Mouse (Mus musculus) neural tube, embryonic 11.5 days (tissue): Measurements from ENCODE around the gene 4933405L10Rik. TPM values are rescaled to one million over a fixed set of nuclear protein-coding genes. Genes with fewer than 3 reads are reported as not detected.
A peak's percentile ranks its signal among the peaks of the same experiment; 100 is the strongest.

Experiments used
- ATAC-seq: fragments of 200-750 bp; cut with Nextera tagmentation; 2 replicates; pipeline ENCODE4 v1.8.0; 2017; ENCODE audit warnings: moderate number of reproducible peaks, mild to moderate bottlenecking, moderate TSS enrichment, moderate library complexity; ENCODE audit not compliant: insufficient read depth, low FRiP score, low TSS enrichment
- DNase-seq: peaks from one replicate; pipeline ENCODE4 v3.0.0-alpha.2; 2015; ENCODE audit warnings: low spot score
- H3K27ac ChIP-seq: fragments of 300-500 bp; sonication (generic); 2 replicates; pipeline ENCODE4 v1.5.1; 2014; ENCODE audit warnings: low read depth, mild to moderate bottlenecking, low read length
- H3K27me3 ChIP-seq: fragments of 300-500 bp; sonication (generic); 2 replicates; pipeline ENCODE4 v1.6.1; 2014; ENCODE audit warnings: mild to moderate bottlenecking, low read length, mixed read lengths; ENCODE audit not compliant: control insufficient read depth, insufficient read depth
- H3K36me3 ChIP-seq: fragments of 300-500 bp; sonication (generic); 2 replicates; pipeline ENCODE4 v1.6.1; 2014; ENCODE audit warnings: mild to moderate bottlenecking, low read length, moderate library complexity, mixed read lengths; ENCODE audit not compliant: control insufficient read depth, insufficient read depth
- H3K4me1 ChIP-seq: fragments of 300-500 bp; sonication (generic); 2 replicates; pipeline ENCODE4 v1.6.1; 2014; ENCODE audit warnings: low read length, mixed read lengths; ENCODE audit not compliant: control insufficient read depth, insufficient read depth
- H3K4me2 ChIP-seq: fragments of 300-500 bp; sonication (generic); 2 replicates; pipeline ENCODE4 v1.6.1; 2014; ENCODE audit warnings: low read depth, mild to moderate bottlenecking, moderate library complexity
- H3K4me3 ChIP-seq: fragments of 300-500 bp; sonication (generic); 2 replicates; pipeline ENCODE4 v1.5.1; 2014; ENCODE audit warnings: low read depth, low read length
- H3K9ac ChIP-seq: fragments of 300-500 bp; sonication (generic); 2 replicates; pipeline ENCODE4 v1.6.1; 2014; ENCODE audit warnings: mild to moderate bottlenecking, low read length
- H3K9me3 ChIP-seq: fragments of 300-500 bp; sonication (generic); 2 replicates; pipeline ENCODE4 v1.6.1; 2016; ENCODE audit warnings: low read length; ENCODE audit not compliant: control insufficient read depth
- WGBS: fragments of 180-500 bp; shearing (Covaris S2); extraction: QIAGEN DNeasy Blood & Tissue Kit; methylation state at CpG from one replicate; pipeline ENCODE4 v1.1.7; 2014; 5-methylcytosine and 5-hydroxymethylcytosine counted together
- polyA plus RNA-seq: library from polyadenylated mRNA; unstranded; fragments of >200 nt; fragmentation: Nextera tagmentation; extraction: Ambion mirVana; gene quantifications from 2 replicates; pipeline ENCODE4 v1.2.1, GENCODE M21; 2014

Gene 4933405L10Rik
- polyA plus RNA-seq, 1 experiment from 2014 or later: not detected

GRCm38 (mm10) chr8:105689256-105689982, 18.0 kb upstream of the 4933405L10Rik start:
- 67% methylated on average over 35 of the region's 35 CpGs for WGBS
- no peak for ATAC-seq

GRCm38 (mm10) chr8:105689983-105690360, 17.5 kb upstream of the 4933405L10Rik start:
- Histone ChIP-seq H3K36me3 (no peaks in the 10 kb centered on the region; the same call in 1 of the 2 replicates), H3K4me2 (no peak overlapping the region), H3K27ac (no peak overlapping the region), H3K4me3 (no peak overlapping the region), H3K9ac (no peak overlapping the region), H3K9me3 (no peaks in the 10 kb centered on the region), H3K27me3 (no peaks in the 10 kb centered on the region), H3K4me1 (0 out of 2 replicates have a peak, but pooled peaks cover 3% of the 10 kb centered on the region)
- ATAC-seq: no peak
- 94% methylated on average over 9 of the region's 9 CpGs for WGBS
- no peak for DNase-seq

More at GRCm38 (mm10) chr8:105689256-105689982, 18.0 kb upstream of the 4933405L10Rik start:
- H3K9me3 ChIP-seq: no peaks in the 10 kb centered on the region
- no peak overlapping the region for H3K4me2 ChIP-seq
- no peaks in the 10 kb centered on the region for H3K27me3 ChIP-seq
- no peak for DNase-seq
- no peak overlapping the region for H3K27ac ChIP-seq
- no peak overlapping the region for H3K4me3 ChIP-seq
- H3K36me3 ChIP-seq: no peaks in the 10 kb centered on the region; the same call in 1 of the 2 replicates
- 0 out of 2 replicates have a peak, but pooled peaks cover 3% of the 10 kb centered on the region for H3K4me1 ChIP-seq
- H3K9ac ChIP-seq: no peak overlapping the region

GRCm38 (mm10) chr8:105690978-105691377, 16.5 kb upstream of the 4933405L10Rik start:
- H3K36me3 ChIP-seq: no peaks in the 10 kb centered on the region; the same call in 1 of the 2 replicates
- no peak overlapping the region for H3K27ac ChIP-seq
- no peak overlapping the region for H3K9ac ChIP-seq
- H3K27me3 ChIP-seq: no peaks in the 10 kb centered on the region
- H3K4me3 ChIP-seq: no peak overlapping the region
- H3K4me2 ChIP-seq: no peak overlapping the region
- 88% methylated on average over 14 of the region's 14 CpGs for WGBS
- H3K9me3 ChIP-seq: no peaks in the 10 kb centered on the region
- ATAC-seq: no peak
- H3K4me1 ChIP-seq: 0 out of 2 replicates have a peak, but pooled peaks cover 3% of the 10 kb centered on the region
- no peak for DNase-seq

GRCm38 (mm10) chr8:105692449-105693182, 14.8 kb upstream of the 4933405L10Rik start:
- H3K9ac ChIP-seq: no peak overlapping the region
- H3K4me2 ChIP-seq: no peak overlapping the region
- 0 out of 2 replicates have a peak, but pooled peaks cover 3% of the 10 kb centered on the region for H3K4me1 ChIP-seq
- 90% methylated on average over 11 of the region's 11 CpGs for WGBS
- H3K27me3 ChIP-seq: no peaks in the 10 kb centered on the region
- H3K9me3 ChIP-seq: no peaks in the 10 kb centered on the region
- H3K27ac ChIP-seq: no peak overlapping the region
- H3K36me3 ChIP-seq: peaks cover 4% of the 10 kb centered on the region
- DNase-seq: no peak
- ATAC-seq: no peak
- H3K4me3 ChIP-seq: no peak overlapping the region

GRCm38 (mm10) chr8:105693648-105694047, 13.8 kb upstream of the 4933405L10Rik start:
- H3K9ac ChIP-seq: peak overlapping the region; percentile 65
- peak overlapping the region; percentile 43 for H3K4me3 ChIP-seq
- H3K4me2 ChIP-seq: peak overlapping the region; percentile 79
- 4% methylated on average over 30 of the region's 30 CpGs for WGBS
- H3K27ac ChIP-seq: peak overlapping the region; percentile 56
- H3K9me3 ChIP-seq: no peaks in the 10 kb centered on the region
- H3K4me1 ChIP-seq: 0 out of 2 replicates have a peak, but pooled peaks cover 3% of the 10 kb centered on the region
- no peaks in the 10 kb centered on the region for H3K27me3 ChIP-seq
- DNase-seq (peak; percentile 81), ATAC-seq (peak; percentile 49)
- H3K36me3 ChIP-seq: peaks cover 8% of the 10 kb centered on the region

GRCm38 (mm10) chr8:105694051-105694799, 13.2 kb upstream of the 4933405L10Rik start:
- Histone ChIP-seq H3K4me1 (0 out of 2 replicates have a peak, but pooled peaks cover 3% of the 10 kb centered on the region), H3K27me3 (no peaks in the 10 kb centered on the region), H3K4me2 (peak overlapping the region; percentile 79), H3K36me3 (peaks cover 8% of the 10 kb centered on the region), H3K4me3 (peak overlapping the region; percentile 43), H3K9ac (peak overlapping the region; percentile 65), H3K27ac (peak overlapping the region; percentile 56), H3K9me3 (no peaks in the 10 kb centered on the region)
- DNase-seq: peak; percentile 47
- ATAC-seq: peak; percentile 46
- WGBS: 10% methylated on average over 29 of the region's 40 CpGs

GRCm38 (mm10) chr8:105695080-105695780, 12.2 kb upstream of the 4933405L10Rik start:
- no peaks in the 10 kb centered on the region for H3K27me3 ChIP-seq
- no peak overlapping the region; the same call in 1 of the 2 replicates for H3K4me3 ChIP-seq
- H3K27ac ChIP-seq: no peak overlapping the region
- DNase-seq: no peak
- no peaks in the 10 kb centered on the region for H3K9me3 ChIP-seq
- no peak overlapping the region for H3K9ac ChIP-seq
- H3K4me1 ChIP-seq: peaks cover 7% of the 10 kb centered on the region; the same call in 1 of the 2 replicates
- peak overlapping the region; percentile 79; the same call in 1 of the 2 replicates for H3K4me2 ChIP-seq
- ATAC-seq: no peak
- WGBS: 86% methylated on average over 30 of the region's 30 CpGs
- peaks cover 8% of the 10 kb centered on the region for H3K36me3 ChIP-seq
